Mouse (Mus musculus) MEL (cell line): ENCODE measurements at regions not wholly inside any gene's neighbourhood (a gene's known extent, or its start where the extent isn't known, plus 50 kb on each side); places are given as distances from the start of the nearest gene placed in this dataset.

Source experiments
- CHD2 ChIP-seq: IDR thresholded peaks from 2 replicates; pipeline ENCODE4 v1.6.1; 2011; ENCODE audit warnings: low read length, improper control_type of control experiment
- CTCF ChIP-seq, 3 experiments: IDR thresholded peaks in 2 of 3; conservative IDR thresholded peaks in 1 of 3; 2 replicates each; pipeline ENCODE4 v1.5.1; 2011 to 2012; ENCODE audit warnings: low read length in 3 of 3, low read depth in 2 of 3, mild to moderate bottlenecking in 2 of 3, improper control_type of control experiment in 1 of 3, inconsistent platforms in 1 of 3, mixed read lengths in 1 of 3, moderate library complexity in 1 of 3; ENCODE audit not compliant: control insufficient read depth in 1 of 3, insufficient read depth in 1 of 3, poor library complexity in 1 of 3, severe bottlenecking in 1 of 3
- EP300 ChIP-seq, 2 experiments: IDR thresholded peaks; 2 replicates each; pipeline ENCODE4 v1.6.1; 2011; ENCODE audit warnings: improper control_type of control experiment in 2 of 2, low read length in 2 of 2, low read depth in 1 of 2, mild to moderate bottlenecking in 1 of 2
- GATA1 ChIP-seq: IDR thresholded peaks from 2 replicates; pipeline ENCODE4 v1.6.1; 2011; ENCODE audit warnings: low read depth, low read length, improper control_type of control experiment
- MAFK ChIP-seq: IDR thresholded peaks from 2 replicates; pipeline ENCODE4 v1.6.1; 2011; ENCODE audit warnings: low read depth, mild to moderate bottlenecking, low read length, improper control_type of control experiment, borderline replicate concordance
- MYC ChIP-seq: IDR thresholded peaks from 2 replicates; pipeline ENCODE4 v1.6.1; 2011; ENCODE audit warnings: low read depth, mild to moderate bottlenecking, low read length, improper control_type of control experiment, moderate library complexity
- POLR2A ChIP-seq, 2 experiments: IDR thresholded peaks; 2 replicates each; pipeline ENCODE4 v1.6.1; 2011 to 2012; ENCODE audit warnings: low read length in 2 of 2, mild to moderate bottlenecking in 2 of 2, control low read depth in 1 of 2, improper control_type of control experiment in 1 of 2, low read depth in 1 of 2, moderate library complexity in 1 of 2; ENCODE audit not compliant: control insufficient read depth in 1 of 2, insufficient read depth in 1 of 2, poor library complexity in 1 of 2
- TBP ChIP-seq: IDR thresholded peaks from 2 replicates; pipeline ENCODE4 v1.8.0; 2011; ENCODE audit warnings: low read depth, low read length, improper control_type of control experiment
- UBTF ChIP-seq: IDR thresholded peaks from 2 replicates; pipeline ENCODE4 v1.6.1; 2012; ENCODE audit warnings: low read depth, mild to moderate bottlenecking, inconsistent platforms, low read length, improper control_type of control experiment, moderate library complexity, borderline replicate concordance; ENCODE audit not compliant: insufficient read depth
- ZMIZ1 ChIP-seq: IDR thresholded peaks from 2 replicates; pipeline ENCODE4 v1.6.1; 2012; ENCODE audit warnings: low read depth, mild to moderate bottlenecking, inconsistent platforms, low read length, improper control_type of control experiment, moderate library complexity

GRCm38 (mm10) chr6:22496471-22496870, 140.4 kb upstream of the Fam3c start:
- TF ChIP-seq TBP: no peak
- TF ChIP-seq GATA1: no peak
- TF ChIP-seq MAFK: no peak
- no peak for TF ChIP-seq ZMIZ1
- TF ChIP-seq CTCF (IDR thresholded peaks at IDR 0.05 in 2 of 3, conservative IDR thresholded peaks at IDR 0.05 in 1 of 3; ENCODE audit: control insufficient read depth in 1 of 3, insufficient read depth in 1 of 3, low read depth in 2 of 3, low read length in 3 of 3, poor library complexity in 1 of 3, severe bottlenecking in 1 of 3): peak in 2 of 3 experiments; percentile 13 to 48; a peak in 2 of 6 replicates
- TF ChIP-seq UBTF: no peak
- TF ChIP-seq MYC: no peak
- TF ChIP-seq POLR2A (IDR thresholded peaks at IDR 0.05; ENCODE audit: control insufficient read depth in 1 of 2, insufficient read depth in 1 of 2, low read depth in 1 of 2, low read length in 2 of 2, poor library complexity in 1 of 2): no peak
- TF ChIP-seq CHD2: no peak
- no peak for TF ChIP-seq EP300 (IDR thresholded peaks at IDR 0.05; ENCODE audit: low read depth in 1 of 2, low read length in 2 of 2)
